Mouse (Mus musculus): ENCODE measurements at regions not wholly inside any gene's neighbourhood (a gene's known extent, or its start where the extent isn't known, plus 50 kb on each side); places are given as distances from the start of the nearest gene placed in this dataset.

DNA sequence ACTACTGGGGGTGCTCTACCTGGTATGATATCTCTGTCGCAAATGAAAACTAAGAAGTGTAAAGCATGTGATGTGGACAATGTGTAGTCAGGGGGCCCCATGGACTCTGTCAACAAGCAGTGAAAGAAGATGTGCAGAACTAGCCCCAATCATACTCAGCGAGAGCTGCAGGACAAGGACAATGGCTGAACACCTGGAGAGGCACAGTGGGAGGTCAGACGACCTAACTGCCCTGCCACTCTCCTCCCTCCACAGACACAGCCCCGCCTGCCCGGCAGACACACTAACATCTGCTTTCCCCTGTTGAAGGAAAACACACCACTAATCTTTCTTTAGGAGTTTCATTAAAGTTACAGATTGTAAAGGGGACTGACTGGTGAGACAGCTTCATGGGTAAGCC lies 675.1 kb downstream of the Epm2a start:
- no peak overlapping the region for H3K4me3 ChIP-seq
- no peak overlapping the region for H3K9ac ChIP-seq
- ATAC-seq (ENCODE audit: low FRiP score) = no peak
- 21% methylated on average over 5 of the region's 5 CpGs for WGBS
- H3K36me3 ChIP-seq = no peaks in the 10 kb centered on the region
- no peak overlapping the region for H3K4me2 ChIP-seq (replicated peaks)
- H3K4me1 ChIP-seq = no peaks in the 10 kb centered on the region
- no peaks in the 10 kb centered on the region for H3K9me3 ChIP-seq (replicated peaks)
- no peaks in the 10 kb centered on the region for H3K27me3 ChIP-seq
- H3K27ac ChIP-seq = no peak overlapping the region

- Histone ChIP-seq H3K9ac (no peak overlapping the region), H3K4me1 (no peaks in the 10 kb centered on the region), H3K27me3 (no peaks in the 10 kb centered on the region), H3K4me3 (no peak overlapping the region), H3K4me2 (replicated peaks) (no peak overlapping the region), H3K36me3 (no peaks in the 10 kb centered on the region), H3K27ac (no peak overlapping the region), H3K9me3 (replicated peaks) (no peaks in the 10 kb centered on the region)
- ATAC-seq (ENCODE audit: low FRiP score) = no peak
- WGBS = 79% methylated on average over 14 of the region's 14 CpGs
These were observed 676.1 kb downstream of the Epm2a start for GRCm38 (mm10) chr10:12019159-12019779.

GRCm38 (mm10) chr10:12020576-12020975 lies 677.4 kb downstream of the Epm2a start:
- WGBS = 95% methylated on average over 4 of the region's 4 CpGs
- H3K4me3 ChIP-seq = no peak overlapping the region
- H3K4me2 ChIP-seq (replicated peaks) = no peak overlapping the region
- no peaks in the 10 kb centered on the region for H3K36me3 ChIP-seq
- H3K27me3 ChIP-seq = no peaks in the 10 kb centered on the region
- ATAC-seq (ENCODE audit: low FRiP score) = no peak
- H3K4me1 ChIP-seq = no peaks in the 10 kb centered on the region
- H3K27ac ChIP-seq = no peak overlapping the region
- no peaks in the 10 kb centered on the region for H3K9me3 ChIP-seq (replicated peaks)
- no peak overlapping the region for H3K9ac ChIP-seq

- Histone ChIP-seq H3K9me3 (replicated peaks) (no peaks in the 10 kb centered on the region), H3K4me1 (no peaks in the 10 kb centered on the region), H3K4me3 (no peak overlapping the region), H3K27me3 (no peaks in the 10 kb centered on the region), H3K36me3 (no peaks in the 10 kb centered on the region), H3K27ac (no peak overlapping the region), H3K4me2 (replicated peaks) (no peak overlapping the region), H3K9ac (no peak overlapping the region)
- WGBS = 9% methylated on average over 1 of the region's 1 CpGs
- ATAC-seq (ENCODE audit: low FRiP score) = no peak
These were observed 692.0 kb downstream of the Epm2a start for GRCm38 (mm10) chr10:12035159-12035558.

DNA sequence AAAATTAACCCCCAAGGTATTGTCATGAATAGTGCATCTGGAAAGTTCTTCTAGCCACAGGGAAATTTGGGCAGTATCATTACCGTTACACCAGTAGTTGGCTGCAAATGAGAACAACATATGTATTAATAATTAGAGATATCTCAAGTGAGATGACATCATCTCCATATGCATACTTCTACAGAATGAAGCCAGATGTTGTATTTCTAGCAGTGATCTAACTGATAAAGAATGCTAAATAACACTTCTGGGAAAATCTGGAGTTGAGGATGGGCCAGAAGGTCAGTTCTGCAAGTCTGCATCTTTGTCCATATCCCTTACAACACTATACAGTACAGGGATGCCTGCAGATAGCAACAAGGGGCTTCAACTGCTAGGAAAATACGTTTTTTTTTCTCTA lies 702.7 kb downstream of the Epm2a start:
- no peak overlapping the region for H3K27ac ChIP-seq
- no peaks in the 10 kb centered on the region for H3K9me3 ChIP-seq (replicated peaks)
- no peaks in the 10 kb centered on the region for H3K27me3 ChIP-seq
- H3K4me1 ChIP-seq = no peaks in the 10 kb centered on the region
- H3K36me3 ChIP-seq = no peaks in the 10 kb centered on the region
- WGBS = 71% methylated on average over 2 of the region's 2 CpGs
- ATAC-seq (ENCODE audit: low FRiP score) = no peak
- no peak overlapping the region for H3K9ac ChIP-seq
- no peak overlapping the region for H3K4me3 ChIP-seq
- H3K4me2 ChIP-seq (replicated peaks) = no peak overlapping the region

- Histone ChIP-seq H3K27me3 (no peaks in the 10 kb centered on the region), H3K4me3 (no peak overlapping the region), H3K4me2 (replicated peaks) (no peak overlapping the region), H3K9me3 (replicated peaks) (no peaks in the 10 kb centered on the region), H3K27ac (no peak overlapping the region), H3K9ac (no peak overlapping the region), H3K4me1 (no peaks in the 10 kb centered on the region), H3K36me3 (no peaks in the 10 kb centered on the region)
- no peak for ATAC-seq (ENCODE audit: low FRiP score)
- WGBS = 78% methylated on average over 1 of the region's 1 CpGs
These were observed 716.5 kb downstream of the Epm2a start for GRCm38 (mm10) chr10:12059728-12060127.

GRCm38 (mm10) chr10:12061069-12061861 lies 718.1 kb downstream of the Epm2a start:
- Histone ChIP-seq H3K4me2 (replicated peaks) (no peak overlapping the region), H3K27me3 (no peaks in the 10 kb centered on the region), H3K4me3 (no peak overlapping the region), H3K9me3 (replicated peaks) (no peaks in the 10 kb centered on the region), H3K4me1 (no peaks in the 10 kb centered on the region), H3K27ac (no peak overlapping the region), H3K36me3 (no peaks in the 10 kb centered on the region), H3K9ac (no peak overlapping the region)
- no peak for ATAC-seq (ENCODE audit: low FRiP score)
- WGBS = 90% methylated on average over 5 of the region's 5 CpGs

GRCm38 (mm10) chr10:12062302-12062701 lies 719.1 kb downstream of the Epm2a start:
- no peak overlapping the region for H3K27ac ChIP-seq
- no peak overlapping the region for H3K4me3 ChIP-seq
- 82% methylated on average over 1 of the region's 1 CpGs for WGBS
- ATAC-seq (ENCODE audit: low FRiP score) = no peak
- H3K9me3 ChIP-seq (replicated peaks) = no peaks in the 10 kb centered on the region
- no peaks in the 10 kb centered on the region for H3K4me1 ChIP-seq
- H3K4me2 ChIP-seq (replicated peaks) = no peak overlapping the region
- H3K27me3 ChIP-seq = no peaks in the 10 kb centered on the region
- no peak overlapping the region for H3K9ac ChIP-seq
- no peaks in the 10 kb centered on the region for H3K36me3 ChIP-seq

GRCm38 (mm10) chr10:12083961-12084360 lies 740.8 kb downstream of the Epm2a start:
- H3K27ac ChIP-seq = no peak overlapping the region
- H3K4me1 ChIP-seq = no peaks in the 10 kb centered on the region
- H3K9ac ChIP-seq = no peak overlapping the region
- no peak overlapping the region for H3K4me3 ChIP-seq
- H3K4me2 ChIP-seq (replicated peaks) = no peak overlapping the region
- no peaks in the 10 kb centered on the region for H3K9me3 ChIP-seq (replicated peaks)
- H3K27me3 ChIP-seq = no peaks in the 10 kb centered on the region
- 93% methylated on average over 1 of the region's 1 CpGs for WGBS
- no peaks in the 10 kb centered on the region for H3K36me3 ChIP-seq
- ATAC-seq (ENCODE audit: low FRiP score) = no peak

DNA sequence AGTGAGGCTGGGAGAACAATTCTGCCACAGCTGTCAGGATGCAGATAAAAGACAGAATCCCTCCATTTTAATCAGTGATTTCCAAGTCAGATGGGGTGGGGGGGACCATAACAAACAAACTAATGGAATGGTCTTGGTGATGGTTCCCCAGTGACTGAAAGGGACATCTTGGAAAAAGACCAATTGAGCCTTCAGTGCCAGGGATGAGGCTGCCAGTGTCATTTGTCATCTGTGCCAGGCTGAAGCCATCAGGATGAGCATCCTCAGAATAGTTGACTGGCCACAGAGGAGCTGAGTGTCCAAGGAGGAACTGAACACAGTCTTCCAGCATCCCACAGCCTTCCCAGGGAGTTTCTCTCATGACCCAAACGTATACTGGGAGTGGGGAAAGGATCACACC lies 749.3 kb downstream of the Epm2a start:
- Histone ChIP-seq H3K9ac (no peak overlapping the region), H3K27ac (no peak overlapping the region), H3K4me3 (no peak overlapping the region), H3K36me3 (no peaks in the 10 kb centered on the region), H3K9me3 (replicated peaks) (no peaks in the 10 kb centered on the region), H3K27me3 (no peaks in the 10 kb centered on the region), H3K4me2 (replicated peaks) (no peak overlapping the region), H3K4me1 (no peaks in the 10 kb centered on the region)
- 65% methylated on average over 1 of the region's 1 CpGs for WGBS
- no peak for ATAC-seq (ENCODE audit: low FRiP score)

- no peak overlapping the region for H3K9ac ChIP-seq
- no peaks in the 10 kb centered on the region for H3K9me3 ChIP-seq (replicated peaks)
These were observed 753.5 kb downstream of the Epm2a start for GRCm38 (mm10) chr10:12096678-12097077.

GRCm38 (mm10) chr10:12107001-12107418 lies 762.2 kb downstream of the Utrn start:
- Histone ChIP-seq H3K4me3 (no peak overlapping the region), H3K4me1 (no peaks in the 10 kb centered on the region; the same call in 1 of the 2 replicates), H3K9ac (no peak overlapping the region), H3K9me3 (replicated peaks) (no peaks in the 10 kb centered on the region), H3K27me3 (no peaks in the 10 kb centered on the region), H3K36me3 (no peaks in the 10 kb centered on the region), H3K4me2 (replicated peaks) (no peak overlapping the region), H3K27ac (no peak overlapping the region)
- peak; percentile 89 for ATAC-seq (ENCODE audit: low FRiP score)

More at GRCm38 (mm10) chr10:12096678-12097077, 753.5 kb downstream of the Epm2a start:
- no peaks in the 10 kb centered on the region for H3K4me1 ChIP-seq
- 88% methylated on average over 3 of the region's 3 CpGs for WGBS
- H3K4me3 ChIP-seq = no peak overlapping the region
- H3K27ac ChIP-seq = no peak overlapping the region
- H3K36me3 ChIP-seq = no peaks in the 10 kb centered on the region
- ATAC-seq (ENCODE audit: low FRiP score) = no peak
- H3K27me3 ChIP-seq = no peaks in the 10 kb centered on the region
- no peak overlapping the region for H3K4me2 ChIP-seq (replicated peaks)

DNA sequence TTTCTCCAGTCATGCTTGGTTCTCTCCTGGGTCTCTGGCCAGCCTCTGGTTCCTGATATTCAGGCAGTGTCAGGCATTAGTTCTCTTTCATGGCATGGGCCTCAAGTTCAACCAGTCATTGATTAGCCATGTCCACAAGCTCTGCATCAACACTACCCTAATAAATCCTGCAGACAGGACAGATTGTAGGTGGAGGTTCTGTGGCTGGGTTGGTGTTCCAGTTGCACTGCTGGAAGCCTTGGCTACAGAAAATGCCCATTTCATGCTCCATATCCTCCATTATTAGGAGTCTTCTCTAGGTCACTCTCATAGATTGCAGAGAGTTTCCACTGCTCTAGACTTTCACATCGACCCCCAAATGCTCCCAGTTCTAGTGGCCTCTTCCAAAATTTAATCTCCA lies 757.4 kb downstream of the Utrn start:
- no peak for ATAC-seq (ENCODE audit: low FRiP score)
- H3K36me3 ChIP-seq = no peaks in the 10 kb centered on the region
- H3K4me3 ChIP-seq = no peak overlapping the region
- no peaks in the 10 kb centered on the region for H3K9me3 ChIP-seq (replicated peaks)
- no peak overlapping the region for H3K4me2 ChIP-seq (replicated peaks)
- H3K4me1 ChIP-seq = no peaks in the 10 kb centered on the region; the same call in 1 of the 2 replicates
- 63% methylated on average over 1 of the region's 1 CpGs for WGBS
- no peaks in the 10 kb centered on the region for H3K27me3 ChIP-seq
- no peak overlapping the region for H3K9ac ChIP-seq
- H3K27ac ChIP-seq = no peak overlapping the region
